Mouse (Mus musculus) midbrain, postnatal 0 days (tissue): Measurements from ENCODE around the gene Nudt22. TPM values are rescaled to one million over a fixed set of nuclear protein-coding genes. Genes with fewer than 3 reads are reported as not detected.

ENCODE experiments used
- ATAC-seq: fragments of 200-750 bp; cut with Nextera tagmentation; 2 replicates; pipeline ENCODE4 v1.8.0; 2017; ENCODE audit warnings: moderate number of reproducible peaks, mild to moderate bottlenecking, moderate TSS enrichment, moderate library complexity; ENCODE audit not compliant: low FRiP score
- DNase-seq: peaks from one replicate; pipeline ENCODE4 v3.0.0-alpha.2; 2015; ENCODE audit warnings: low spot score
- H3K27ac ChIP-seq: fragments of 300-500 bp; sonication (generic); 2 replicates; pipeline ENCODE4 v1.5.1; 2014; ENCODE audit warnings: low read depth, mild to moderate bottlenecking, low read length, mixed read lengths
- H3K27me3 ChIP-seq: fragments of 300-500 bp; sonication (generic); 2 replicates; pipeline ENCODE4 v1.6.1; 2014; ENCODE audit warnings: low read length, control low read depth, mixed read lengths; ENCODE audit not compliant: insufficient read depth
- H3K36me3 ChIP-seq: fragments of 300-500 bp; sonication (generic); 2 replicates; pipeline ENCODE4 v1.6.1; 2014; ENCODE audit warnings: low read length, control low read depth, mixed read lengths; ENCODE audit not compliant: insufficient read depth
- H3K4me1 ChIP-seq: fragments of 300-500 bp; sonication (generic); 2 replicates; pipeline ENCODE4 v1.6.1; 2014; ENCODE audit warnings: mild to moderate bottlenecking, control low read depth, antibody characterized with exemption, low read length, mixed read lengths; ENCODE audit not compliant: insufficient read depth
- H3K4me2 ChIP-seq: fragments of 300-500 bp; sonication (generic); 2 replicates; pipeline ENCODE4 v1.6.1; 2014; ENCODE audit warnings: low read depth, mild to moderate bottlenecking, low read length, mixed read lengths; ENCODE audit not compliant: poor library complexity, severe bottlenecking
- H3K4me3 ChIP-seq: fragments of 300-500 bp; sonication (generic); 2 replicates; pipeline ENCODE4 v1.5.1; 2014; ENCODE audit warnings: low read depth, mild to moderate bottlenecking, low read length, moderate library complexity
- H3K9ac ChIP-seq: fragments of 300-500 bp; sonication (generic); replicated peaks from 2 replicates; pipeline ENCODE4 v1.6.1; 2014; ENCODE audit warnings: mild to moderate bottlenecking, low read length, moderate library complexity, mixed read lengths; ENCODE audit not compliant: poor library complexity, severe bottlenecking
- H3K9me3 ChIP-seq: fragments of 300-500 bp; sonication (generic); 2 replicates; pipeline ENCODE4 v1.6.1; 2016; ENCODE audit warnings: low read length, control low read depth
- CTCF ChIP-seq: IDR thresholded peaks from 2 replicates; pipeline ENCODE4 v1.5.1; 2016; ENCODE audit warnings: antibody characterized with exemption, mild to moderate bottlenecking
- WGBS: fragments of 180-500 bp; shearing (Covaris S2); extraction: QIAGEN DNeasy Blood & Tissue Kit; methylation state at CpG from one replicate; pipeline ENCODE4 v1.1.7; 2014; 5-methylcytosine and 5-hydroxymethylcytosine counted together
- polyA plus RNA-seq: library from polyadenylated mRNA; unstranded; fragments of >200 nt; fragmentation: Nextera tagmentation; extraction: Ambion mirVana; gene quantifications from 2 replicates; pipeline ENCODE4 v1.2.1, GENCODE M21; 2015
- total RNA-seq: library from RNA; depleted of rRNA; stranded (reverse); fragments of >200 nt; gene quantifications from 2 replicates; pipeline ENCODE4 v1.2.3, GENCODE M21; 2014

Gene Nudt22
- total and polyA plus RNA-seq, 2 experiments from 2014 or later = 17.8 to 19.6 TPM

- WGBS = 80% methylated on average over 13 of the region's 13 CpGs
- TF ChIP-seq CTCF = no peak
- Histone ChIP-seq H3K4me3 (peak overlapping the region; percentile 65; the same call in 1 of the 2 replicates), H3K36me3 (peaks cover 19% of the 10 kb centered on the region), H3K27ac (peak overlapping the region; percentile 95; the same call in 1 of the 2 replicates), H3K4me2 (peak overlapping the region; percentile 84), H3K4me1 (peaks cover 19% of the 10 kb centered on the region; the same call in 1 of the 2 replicates), H3K27me3 (no peaks in the 10 kb centered on the region), H3K9me3 (no peaks in the 10 kb centered on the region), H3K9ac (0 out of 2 replicates have a peak overlapping the region, but pooled peaks have one; percentile 29)
- DNase-seq = no peak
- no peak for ATAC-seq
Measured at GRCm38 (mm10) chr19:6977759-6978638, 17.9 kb downstream of the Nudt22 start.

GRCm38 (mm10) chr19:6975537-6976521, 20.1 kb downstream of the Nudt22 start, which contains the start of gene Plcb3:
Gene Plcb3 (minus strand): TSS chr19:6976470.
- peak; percentile 67 for TF ChIP-seq CTCF
- no peaks in the 10 kb centered on the region for H3K9me3 ChIP-seq
- WGBS = under 1% methylated on average over 16 of the region's 16 CpGs
- peaks cover under 1% of the 10 kb centered on the region; the same call in 1 of the 2 replicates for H3K27me3 ChIP-seq
- H3K36me3 ChIP-seq = peaks cover 13% of the 10 kb centered on the region
- peak within 1 kb of the TSS; percentile 85 for H3K27ac ChIP-seq
- H3K9ac ChIP-seq = peak within 1 kb of the TSS; percentile 72
- peak; percentile 96 for DNase-seq
- peak within 1 kb of the TSS; percentile 62 for H3K4me3 ChIP-seq
- H3K4me1 ChIP-seq = peaks cover 19% of the 10 kb centered on the region; the same call in 1 of the 2 replicates
- peak within 1 kb of the TSS; percentile 95 for H3K4me2 ChIP-seq
- ATAC-seq = no peak

DNA sequence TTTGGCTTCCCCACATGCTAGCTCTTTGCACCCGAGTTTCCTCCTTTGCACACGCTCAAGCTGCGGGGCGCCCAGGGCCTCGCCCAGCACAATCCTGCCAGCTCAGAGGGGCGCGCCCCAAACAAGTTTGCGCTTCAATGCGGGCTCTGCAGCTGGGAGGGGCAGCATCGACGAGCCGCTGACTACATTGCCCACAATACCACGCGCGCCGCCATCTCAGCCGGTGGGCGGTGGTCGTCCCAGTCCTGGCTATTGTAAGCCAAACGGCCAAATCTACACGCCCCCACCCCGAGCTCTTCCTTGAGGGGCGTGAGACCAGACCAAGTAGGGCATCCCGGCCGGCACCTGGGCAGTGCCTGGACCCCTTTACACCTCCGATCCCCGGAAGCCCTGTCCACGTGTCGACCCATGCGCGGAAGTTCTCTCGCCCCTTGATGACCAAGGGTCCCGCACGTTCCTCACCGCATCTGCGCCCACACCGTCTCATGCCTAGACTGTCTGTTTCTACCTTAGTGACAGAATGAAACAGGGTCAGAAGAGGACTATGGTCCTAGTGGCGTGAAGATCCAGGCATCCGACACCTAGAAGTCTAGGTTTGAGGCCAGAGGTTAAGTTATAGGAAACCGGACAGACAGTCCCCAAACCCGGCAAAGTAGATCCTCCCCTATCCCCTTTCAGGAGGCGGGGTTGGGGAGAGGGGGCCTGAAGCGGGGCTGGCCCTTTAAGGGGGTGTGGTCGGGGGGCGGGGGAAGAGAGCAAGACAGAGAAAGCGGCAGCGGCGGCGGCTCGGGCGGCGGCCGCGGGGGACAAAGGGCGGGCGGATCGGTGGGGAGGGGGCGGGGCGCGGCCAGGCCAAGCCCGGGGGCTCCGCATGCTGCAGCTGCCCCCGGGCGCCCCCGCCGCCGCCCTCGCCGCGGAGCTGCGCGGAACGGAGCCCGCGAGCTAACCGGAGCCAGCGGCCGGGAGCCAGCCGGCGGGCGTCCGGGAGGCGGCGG, 21.4 kb downstream of the Nudt22 start, which contains the start of gene Ppp1r14b:
Ppp1r14b (plus strand) TSS at position 758 of the 995 bp plus-strand sequence.
- Histone ChIP-seq H3K4me2 (peak within 1 kb of the TSS; percentile 95), H3K9ac (peak within 1 kb of the TSS; percentile 72), H3K36me3 (peaks cover 13% of the 10 kb centered on the region), H3K9me3 (no peaks in the 10 kb centered on the region), H3K27ac (peak within 1 kb of the TSS; percentile 85), H3K27me3 (peaks cover 11% of the 10 kb centered on the region), H3K4me1 (peaks cover 19% of the 10 kb centered on the region; the same call in 1 of the 2 replicates), H3K4me3 (peak within 1 kb of the TSS; percentile 62)
- ATAC-seq (peak; percentile 52), DNase-seq (peak; percentile 82)
- no peak for TF ChIP-seq CTCF
- WGBS = under 1% methylated on average over 63 of the region's 84 CpGs

DNA sequence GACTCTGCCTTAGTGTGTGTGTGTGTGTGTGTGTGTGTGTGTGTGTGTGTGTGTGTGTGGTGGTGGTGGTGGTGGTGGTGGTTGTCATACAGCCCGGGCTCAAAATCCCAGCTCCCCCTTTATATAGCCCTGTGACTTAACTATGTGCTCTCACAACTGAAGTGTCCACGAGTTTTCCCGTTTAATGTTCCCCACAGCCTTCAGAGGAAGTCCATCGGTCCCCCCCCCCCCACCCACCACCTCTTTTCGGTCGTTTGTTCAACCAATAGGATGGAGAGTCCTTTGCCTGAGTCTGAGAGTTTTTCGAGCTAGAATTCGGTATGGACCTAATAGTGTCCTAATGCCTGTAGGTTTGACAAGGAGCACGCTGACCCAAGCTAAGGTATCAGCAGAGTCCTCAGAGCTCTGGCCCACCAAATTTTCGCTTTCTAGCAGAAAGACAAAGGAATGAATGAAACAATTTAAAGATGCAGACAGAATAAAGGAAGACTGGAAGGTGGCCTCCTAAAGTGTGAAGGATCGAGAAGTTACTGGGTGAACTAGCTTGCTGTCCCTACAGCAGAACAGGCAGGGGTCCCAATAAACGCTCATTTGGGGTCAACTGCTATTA, 22.2 kb downstream of the Nudt22 start:
- no peak for TF ChIP-seq CTCF
- Histone ChIP-seq H3K36me3 (peaks cover 13% of the 10 kb centered on the region), H3K4me3 (peak overlapping the region; percentile 62), H3K4me2 (peak overlapping the region; percentile 95), H3K27ac (peak overlapping the region; percentile 85), H3K27me3 (peaks cover 11% of the 10 kb centered on the region), H3K9ac (peak overlapping the region; percentile 72; the same call in 1 of the 2 replicates), H3K9me3 (no peaks in the 10 kb centered on the region), H3K4me1 (peaks cover 14% of the 10 kb centered on the region; the same call in 1 of the 2 replicates)
- no peak for DNase-seq
- WGBS = 34% methylated on average over 12 of the region's 12 CpGs
- ATAC-seq = no peak
